Mouse (Mus musculus) layer of hippocampus, postnatal 14 days (tissue): Measurements from ENCODE around the gene Itga4. TPM values are rescaled to one million over a fixed set of nuclear protein-coding genes. Genes with fewer than 3 reads are reported as not detected.

Experiments
- DNase-seq, 2 experiments: peaks; one replicate each; pipeline ENCODE4 v3.0.0; 2021 to 2022; ENCODE audit warnings: low spot score in 2 of 2, mixed read lengths in 1 of 2
- total RNA-seq, 2 experiments: library from RNA; stranded (reverse); gene quantifications; 2 replicates each; pipeline ENCODE4 v1.2.3; 2021

The Itga4 gene
- total RNA-seq, 2 experiments from 2014 or later = 17.3 to 20.1 TPM

DNA sequence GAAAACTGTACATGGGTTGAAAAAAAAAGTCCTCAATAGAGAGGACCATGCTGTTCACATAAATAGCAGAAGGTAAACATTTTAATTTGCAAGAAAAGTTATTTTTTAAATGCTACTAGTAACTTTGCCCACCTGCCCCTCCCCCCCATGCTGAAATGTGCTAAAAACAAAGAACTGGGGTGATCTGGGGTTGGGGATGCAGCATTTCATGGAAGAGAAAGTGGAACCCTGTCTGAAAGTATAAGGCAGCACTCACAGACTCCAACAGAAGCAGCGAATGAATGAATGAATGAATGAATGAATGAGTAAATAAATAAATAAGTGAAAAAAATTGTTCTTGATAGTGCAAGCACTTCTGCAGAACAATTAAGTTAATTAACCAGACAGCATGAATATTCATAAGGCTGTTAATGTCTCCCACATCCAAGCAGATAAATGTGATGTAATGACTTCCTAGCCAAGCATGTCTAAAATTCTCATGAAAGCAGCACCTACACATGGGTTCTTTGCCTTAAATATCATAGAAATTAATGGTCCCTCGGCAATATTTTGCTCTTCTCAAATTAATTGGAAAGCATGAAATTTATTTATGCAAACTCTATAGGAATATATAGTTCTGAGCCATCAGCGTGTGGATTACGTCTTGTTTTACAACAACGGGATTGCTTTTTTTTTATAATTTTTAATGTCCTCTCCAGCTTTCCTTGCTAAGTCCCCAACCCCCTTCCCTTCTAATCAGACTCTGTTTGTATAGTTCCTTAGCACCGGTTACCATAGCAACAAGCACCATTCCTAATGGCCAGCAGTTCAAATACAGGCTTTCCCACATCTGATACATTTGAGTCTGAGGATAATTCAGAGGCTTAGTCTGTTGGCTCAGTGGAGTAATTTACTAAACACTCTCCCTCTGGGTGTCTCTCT, 96.2 kb downstream of the Itga4 start:
- no peak for DNase-seq

DNA sequence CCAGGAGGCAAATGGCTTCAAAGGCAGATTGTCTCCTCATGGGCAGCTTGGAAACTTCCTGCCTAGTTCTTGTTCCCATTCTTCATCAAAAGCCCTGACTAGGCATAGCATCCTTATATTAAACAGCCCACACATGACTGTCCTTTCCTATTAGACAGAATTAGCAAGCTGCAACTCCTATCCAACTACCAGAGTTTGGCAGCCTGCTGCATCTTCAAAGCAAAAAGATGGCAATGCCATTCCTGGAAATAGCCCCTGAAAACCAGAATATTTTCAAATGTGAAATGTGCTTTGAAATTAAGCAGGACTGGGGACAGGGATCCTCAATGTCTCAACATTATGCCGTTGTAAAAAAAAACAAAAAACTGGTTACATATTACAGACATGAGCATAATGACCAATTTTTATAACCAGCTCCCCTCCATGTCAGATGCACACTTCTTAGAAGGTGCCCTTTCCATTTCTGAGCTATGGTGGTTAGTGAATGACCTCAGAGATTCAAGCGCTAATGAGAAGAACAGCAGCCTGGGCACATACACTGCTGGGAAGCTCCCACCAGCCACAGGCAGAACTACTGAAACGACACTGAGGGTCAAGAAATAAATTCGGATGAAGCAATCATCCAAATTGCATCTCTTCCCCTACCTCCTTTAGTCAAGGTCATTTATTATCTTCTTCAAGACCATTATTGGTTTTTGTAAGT, 97.0 kb downstream of the Itga4 start:
- DNase-seq = no peak

- no peak for DNase-seq
These were observed 99.5 kb downstream of the Itga4 start for GRCm38 (mm10) chr2:79354773-79355172.

- DNase-seq = peak in 1 of 2 experiments; percentile 68
These were observed 102.6 kb downstream of the Itga4 start for GRCm38 (mm10) chr2:79357835-79358234.

GRCm38 (mm10) chr2:79362029-79362428, 106.8 kb downstream of the Itga4 start:
- DNase-seq = peak; percentile 50 to 72

DNA sequence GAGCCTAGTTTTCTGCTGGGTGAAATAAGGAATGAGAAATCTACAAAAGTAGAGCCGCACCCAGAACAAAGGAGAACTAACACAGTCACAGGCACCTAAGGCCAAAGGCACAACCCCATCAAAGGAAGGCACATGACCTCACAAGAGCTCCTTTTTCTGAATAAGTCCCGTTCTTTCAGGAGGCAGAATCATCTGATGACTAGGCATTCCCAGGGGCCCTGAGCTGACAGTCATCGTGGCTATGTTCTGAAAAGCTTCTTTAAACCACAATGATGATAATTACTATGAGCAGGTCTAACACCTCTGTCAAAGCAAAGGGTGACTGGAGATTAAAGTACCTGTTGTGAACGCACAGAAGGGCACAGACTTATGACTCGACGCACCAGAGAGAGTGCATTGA, 108.7 kb downstream of the Itga4 start:
- DNase-seq = no peak

DNA sequence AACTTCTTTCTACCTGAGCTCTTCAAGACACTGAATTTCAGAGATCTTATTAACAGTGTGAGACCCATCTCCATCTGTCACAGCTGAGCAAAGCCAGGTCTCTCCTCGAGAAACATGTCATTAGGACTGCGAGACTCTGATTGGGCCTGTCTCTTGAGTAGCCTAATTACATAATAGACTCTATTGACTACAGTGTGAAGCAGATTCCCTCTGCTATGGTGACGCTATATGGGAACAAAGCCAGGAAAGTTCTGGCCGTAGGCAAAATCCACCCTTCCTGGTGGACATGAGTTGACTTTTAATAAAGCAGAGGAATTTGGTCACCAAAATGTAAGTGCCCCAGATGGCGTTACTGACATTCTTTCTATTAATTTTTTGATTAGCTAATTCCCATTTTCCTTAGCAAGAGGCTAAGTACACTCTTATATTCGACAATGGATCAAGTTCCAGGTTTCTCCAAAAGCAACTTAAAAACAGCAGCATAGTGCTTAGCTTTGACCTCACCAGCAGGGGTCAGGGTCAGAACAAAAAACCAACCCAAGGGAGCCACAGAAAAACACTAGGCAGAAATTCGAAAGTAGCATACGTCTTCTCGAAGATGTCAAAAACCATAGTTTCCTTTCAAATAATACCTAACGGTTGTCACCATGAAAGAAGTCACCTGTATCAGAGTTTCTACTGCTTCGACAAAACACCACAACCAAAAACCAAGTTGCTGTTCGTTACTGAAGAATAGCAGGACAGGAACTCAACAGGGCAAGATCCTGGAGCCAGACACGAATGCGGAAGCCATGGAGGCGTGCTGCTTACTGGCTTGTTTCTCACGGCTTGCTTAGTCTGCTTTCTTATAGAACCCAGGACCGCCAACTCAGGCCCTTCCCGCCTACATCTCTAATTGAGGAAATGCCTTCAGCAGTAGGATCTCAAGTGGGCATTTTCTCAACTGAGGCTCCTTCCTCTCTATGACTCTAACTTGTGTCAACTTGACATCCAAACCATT, 112.5 kb downstream of the Itga4 start:
- DNase-seq = no peak

GRCm38 (mm10) chr2:79368661-79369060, 113.4 kb downstream of the Itga4 start:
- DNase-seq = no peak

DNA sequence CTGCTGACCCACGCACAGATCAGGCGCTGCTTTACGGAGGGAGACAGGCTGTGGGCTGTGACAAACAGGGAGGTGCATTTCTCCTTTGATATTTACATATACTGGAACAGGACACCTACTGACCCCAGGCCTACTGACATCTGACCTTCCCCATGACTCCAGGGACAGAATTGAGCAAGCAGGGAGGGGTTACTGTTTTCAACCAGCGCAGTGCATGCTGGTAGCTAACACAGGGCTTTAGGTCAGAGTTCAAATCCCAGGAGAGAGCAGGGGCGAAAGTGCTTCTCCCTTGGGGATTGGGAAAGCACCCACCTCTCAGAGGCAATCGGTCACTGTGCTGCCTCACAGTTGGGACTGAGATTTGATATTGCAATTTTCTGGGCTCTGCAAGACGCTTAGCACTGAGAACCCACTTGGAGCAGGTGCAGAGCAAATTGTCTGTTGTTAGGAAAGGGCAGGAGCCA, 113.9 kb downstream of the Itga4 start:
- DNase-seq = no peak

DNA sequence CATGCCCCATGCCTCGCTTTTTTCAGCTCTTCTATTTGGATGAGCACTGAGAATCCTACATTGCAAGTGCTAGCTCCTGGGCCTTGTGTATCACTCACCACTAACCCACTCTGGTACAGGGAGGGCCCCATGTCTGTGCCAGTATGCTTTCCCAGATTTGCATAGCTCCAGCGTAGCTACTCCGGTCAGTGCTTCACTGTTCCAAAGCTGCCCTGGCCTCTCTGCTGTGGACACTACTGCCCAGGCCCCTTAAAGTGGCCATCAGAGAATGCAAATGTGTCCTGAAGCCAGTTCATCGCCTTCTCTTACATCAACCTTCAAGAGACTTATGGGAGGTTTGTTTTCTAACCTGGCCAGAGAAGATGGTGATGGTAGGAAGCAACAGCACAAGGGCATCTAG, 114.7 kb downstream of the Itga4 start:
- no peak for DNase-seq

DNA sequence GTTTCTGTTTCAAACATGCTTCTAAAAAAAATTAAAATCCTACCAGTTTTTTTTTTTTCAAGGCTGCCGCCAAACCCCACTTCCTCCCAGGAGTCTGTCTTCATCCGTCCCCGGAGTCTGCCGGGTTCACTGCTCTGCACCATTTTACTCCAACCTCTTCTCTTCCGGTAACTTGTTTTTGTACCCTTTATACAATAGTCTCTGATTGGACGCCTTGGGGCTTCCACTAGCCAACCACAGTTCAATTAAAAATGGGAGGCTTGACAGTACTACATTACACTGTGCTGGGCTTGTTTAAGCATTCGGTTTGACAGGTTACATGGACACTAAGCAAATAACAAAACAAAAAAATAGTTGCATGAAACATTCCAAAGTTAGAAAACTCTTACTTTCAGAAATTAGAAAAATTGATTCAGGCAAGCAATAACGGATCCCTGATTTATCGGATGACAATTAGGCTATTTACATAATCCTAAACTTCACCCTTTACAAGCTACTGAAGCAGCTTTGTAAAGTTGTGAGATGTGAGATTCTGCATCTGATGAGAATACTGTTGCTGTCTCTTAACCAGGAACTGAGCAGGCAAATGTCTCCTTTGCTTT, 115.6 kb downstream of the Itga4 start:
- no peak for DNase-seq

GRCm38 (mm10) chr2:79371326-79372153, 116.3 kb downstream of the Itga4 start:
- DNase-seq = no peak

- no peak for DNase-seq
These were observed 116.9 kb downstream of the Itga4 start for GRCm38 (mm10) chr2:79372154-79372467.

GRCm38 (mm10) chr2:79372486-79373200, 117.4 kb downstream of the Itga4 start:
- DNase-seq = no peak

DNA sequence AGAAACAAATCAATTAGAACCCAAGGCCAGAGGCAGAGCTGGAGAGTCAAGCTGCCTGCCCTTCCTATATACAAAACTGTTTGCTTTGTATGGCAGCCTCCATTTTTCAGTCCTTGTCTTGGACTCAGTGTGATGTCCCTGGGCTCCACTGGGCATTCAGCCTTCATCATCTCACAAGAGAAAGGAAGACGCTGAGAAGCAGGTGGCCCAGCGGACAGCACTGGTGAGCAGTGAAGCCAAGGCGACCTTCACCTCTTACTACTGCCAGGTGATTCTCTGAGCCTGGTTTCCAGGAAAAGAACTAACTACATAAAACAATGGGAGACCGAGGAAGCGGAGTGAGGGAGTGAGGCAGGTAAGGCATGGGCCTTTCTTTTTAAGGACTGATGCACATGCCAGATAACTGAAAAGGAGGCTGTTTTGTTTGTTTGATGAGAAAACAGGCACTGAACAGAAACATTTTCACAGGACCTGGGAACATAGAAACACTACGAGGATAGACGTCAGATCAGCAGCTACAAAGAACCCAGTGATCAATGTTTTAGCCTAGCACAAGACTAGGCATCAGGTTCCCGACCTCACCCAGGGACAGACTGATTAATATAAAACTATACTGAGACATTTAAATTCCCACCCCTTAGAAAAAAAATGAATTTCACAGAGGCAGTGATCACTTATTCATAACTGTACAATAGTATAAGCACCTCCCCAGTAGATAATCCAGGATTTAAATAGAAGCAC, 123.3 kb downstream of the Itga4 start:
- DNase-seq = no peak

GRCm38 (mm10) chr2:79379087-79380041, 124.1 kb downstream of the Itga4 start:
- DNase-seq = peak; percentile 22 to 63
